Mouse (Mus musculus) embryonic fibroblast, embryonic 13.5 days (primary cell): ENCODE measurements at regions not wholly inside any gene's neighbourhood (a gene's known extent, or its start where the extent isn't known, plus 50 kb on each side); places are given as distances from the start of the nearest gene placed in this dataset.

Experiments
- CTCF ChIP-seq: IDR thresholded peaks from 2 replicates; pipeline ENCODE4 v1.5.1; 2011; ENCODE audit warnings: mild to moderate bottlenecking, control low read depth, low read length, moderate library complexity, borderline replicate concordance; ENCODE audit not compliant: insufficient read depth
- POLR2A ChIP-seq: IDR thresholded peaks from 2 replicates; pipeline ENCODE4 v1.6.1; 2011; ENCODE audit warnings: low read depth, mild to moderate bottlenecking, control low read depth, low read length, moderate library complexity

- TF ChIP-seq CTCF = no peak
- TF ChIP-seq POLR2A = no peak
Measured at GRCm38 (mm10) chr9:61694206-61694605, 220.1 kb downstream of the Rplp1 start.
